Mouse (Mus musculus) stomach, embryonic 14.5 days (tissue): ENCODE measurements at regions not wholly inside any gene's neighbourhood (a gene's known extent, or its start where the extent isn't known, plus 50 kb on each side); places are given as distances from the start of the nearest gene placed in this dataset.

Experiments used
- ATAC-seq: fragments of 200-750 bp; cut with Nextera tagmentation; 2 replicates; pipeline ENCODE4 v1.8.0; 2017; ENCODE audit warnings: low read depth, moderate TSS enrichment; ENCODE audit not compliant: insufficient number of reproducible peaks, insufficient read depth, low FRiP score
- H3K27ac ChIP-seq: fragments of 300-500 bp; sonication (generic); 2 replicates; pipeline ENCODE4 v1.5.1; 2014; ENCODE audit warnings: mild to moderate bottlenecking, low read length, moderate library complexity, mixed read lengths
- H3K27me3 ChIP-seq: fragments of 300-500 bp; sonication (generic); 2 replicates; pipeline ENCODE4 v1.6.1; 2014; ENCODE audit warnings: low read length, control low read depth, mixed read lengths; ENCODE audit not compliant: control insufficient read depth, insufficient read depth
- H3K36me3 ChIP-seq: fragments of 300-500 bp; sonication (generic); 2 replicates; pipeline ENCODE4 v1.6.1; 2014; ENCODE audit warnings: mild to moderate bottlenecking, control low read depth, low read length, moderate library complexity, mixed read lengths; ENCODE audit not compliant: control insufficient read depth, insufficient read depth
- H3K4me1 ChIP-seq: fragments of 300-500 bp; sonication (generic); 2 replicates; pipeline ENCODE4 v1.6.1; 2014; ENCODE audit warnings: low read length, control low read depth, mixed read lengths; ENCODE audit not compliant: control insufficient read depth, insufficient read depth
- H3K4me2 ChIP-seq: fragments of 300-500 bp; sonication (generic); replicated peaks from 2 replicates; pipeline ENCODE4 v1.6.1; 2014; ENCODE audit warnings: low read depth, low read length, control low read depth
- H3K4me3 ChIP-seq: fragments of 300-500 bp; sonication (generic); 2 replicates; pipeline ENCODE4 v1.5.1; 2014; ENCODE audit warnings: low read depth, low read length, control low read depth
- H3K9ac ChIP-seq: fragments of 300-500 bp; sonication (generic); replicated peaks from 2 replicates; pipeline ENCODE4 v1.6.1; 2014; ENCODE audit warnings: low read depth, mild to moderate bottlenecking, control low read depth, low read length, moderate library complexity, mixed read lengths
- H3K9me3 ChIP-seq: fragments of 300-500 bp; sonication (generic); 2 replicates; pipeline ENCODE4 v1.6.1; 2016; ENCODE audit warnings: low read depth, low read length, control low read depth; ENCODE audit not compliant: control insufficient read depth
- WGBS: fragments of 180-500 bp; shearing (Covaris S2); extraction: QIAGEN DNeasy Blood & Tissue Kit; methylation state at CpG from one replicate; pipeline ENCODE4 v1.1.7; 2014; 5-methylcytosine and 5-hydroxymethylcytosine counted together

- H3K27me3 ChIP-seq, result no peaks in the 10 kb centered on the region
- no peak overlapping the region for H3K27ac ChIP-seq
- ATAC-seq, result no peak
- H3K4me3 ChIP-seq, result no peak overlapping the region
- no peaks in the 10 kb centered on the region for H3K36me3 ChIP-seq
- WGBS, result 64% methylated on average over 1 of the region's 1 CpGs
- H3K9ac ChIP-seq, result no peak overlapping the region
- no peak overlapping the region for H3K4me2 ChIP-seq
- no peaks in the 10 kb centered on the region for H3K4me1 ChIP-seq
- H3K9me3 ChIP-seq, result no peaks in the 10 kb centered on the region
Observed at GRCm38 (mm10) chr16:25597435-25597834, 86.1 kb upstream of the Trp63 start.

- no peaks in the 10 kb centered on the region for H3K36me3 ChIP-seq
- no peak overlapping the region for H3K9ac ChIP-seq
- H3K4me2 ChIP-seq, result no peak overlapping the region
- ATAC-seq, result no peak
- H3K27ac ChIP-seq, result no peak overlapping the region
- H3K27me3 ChIP-seq, result no peaks in the 10 kb centered on the region
- H3K4me3 ChIP-seq, result no peak overlapping the region
- 90% methylated on average over 2 of the region's 2 CpGs for WGBS
- H3K4me1 ChIP-seq, result no peaks in the 10 kb centered on the region
- H3K9me3 ChIP-seq, result no peaks in the 10 kb centered on the region
Observed at GRCm38 (mm10) chr16:25603121-25603520, 80.4 kb upstream of the Trp63 start.

DNA sequence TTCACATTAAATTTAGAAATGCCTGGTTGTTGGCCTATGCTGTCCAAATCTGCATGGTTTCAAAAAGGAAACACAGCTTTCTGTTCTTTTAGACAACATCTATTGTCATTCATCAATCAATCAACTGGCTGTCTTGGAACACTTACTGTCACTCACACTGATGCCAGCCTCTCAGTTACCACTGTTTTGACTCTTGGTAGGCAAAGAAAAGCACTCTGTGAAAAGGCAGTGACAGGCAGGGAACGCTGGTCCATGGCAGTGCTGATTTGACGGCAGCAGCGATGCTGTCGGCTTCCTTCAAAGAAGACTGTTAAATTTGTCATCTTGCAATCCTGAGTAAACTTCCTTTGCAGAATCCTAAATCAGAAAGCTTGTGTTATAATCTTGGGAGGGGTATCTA is 68.3 kb upstream of the Trp63 start:
- H3K4me3 ChIP-seq, result no peak overlapping the region
- ATAC-seq, result no peak
- H3K27ac ChIP-seq, result no peak overlapping the region
- no peaks in the 10 kb centered on the region for H3K27me3 ChIP-seq
- H3K4me1 ChIP-seq, result no peaks in the 10 kb centered on the region
- no peaks in the 10 kb centered on the region for H3K9me3 ChIP-seq
- WGBS, result 72% methylated on average over 4 of the region's 4 CpGs
- H3K36me3 ChIP-seq, result no peaks in the 10 kb centered on the region
- H3K4me2 ChIP-seq, result no peak overlapping the region
- H3K9ac ChIP-seq, result no peak overlapping the region

GRCm38 (mm10) chr16:25615646-25616045 is 67.9 kb upstream of the Trp63 start:
- H3K9me3 ChIP-seq, result no peaks in the 10 kb centered on the region
- ATAC-seq, result no peak
- H3K27me3 ChIP-seq, result no peaks in the 10 kb centered on the region
- no peak overlapping the region for H3K4me2 ChIP-seq
- H3K4me3 ChIP-seq, result no peak overlapping the region
- no peaks in the 10 kb centered on the region for H3K4me1 ChIP-seq
- H3K27ac ChIP-seq, result no peak overlapping the region
- H3K9ac ChIP-seq, result no peak overlapping the region
- H3K36me3 ChIP-seq, result no peaks in the 10 kb centered on the region

- ATAC-seq, result no peak
- Histone ChIP-seq H3K4me3 (no peak overlapping the region), H3K27ac (no peak overlapping the region), H3K4me1 (no peaks in the 10 kb centered on the region), H3K4me2 (no peak overlapping the region), H3K9me3 (no peaks in the 10 kb centered on the region), H3K36me3 (no peaks in the 10 kb centered on the region), H3K9ac (no peak overlapping the region), H3K27me3 (no peaks in the 10 kb centered on the region)
- WGBS, result 85% methylated on average over 4 of the region's 4 CpGs
Observed at GRCm38 (mm10) chr16:25618898-25619297, 64.7 kb upstream of the Trp63 start.

GRCm38 (mm10) chr16:25622651-25623050 is 60.9 kb upstream of the Trp63 start:
- H3K36me3 ChIP-seq, result no peaks in the 10 kb centered on the region
- H3K4me1 ChIP-seq, result no peaks in the 10 kb centered on the region
- WGBS, result 90% methylated on average over 2 of the region's 2 CpGs
- H3K4me2 ChIP-seq, result no peak overlapping the region
- ATAC-seq, result no peak
- no peak overlapping the region for H3K4me3 ChIP-seq
- H3K27ac ChIP-seq, result no peak overlapping the region
- no peaks in the 10 kb centered on the region for H3K9me3 ChIP-seq
- H3K9ac ChIP-seq, result no peak overlapping the region
- no peaks in the 10 kb centered on the region for H3K27me3 ChIP-seq

GRCm38 (mm10) chr16:25623986-25624623 is 59.5 kb upstream of the Trp63 start:
- no peaks in the 10 kb centered on the region for H3K4me1 ChIP-seq
- H3K9me3 ChIP-seq, result no peaks in the 10 kb centered on the region
- 79% methylated on average over 1 of the region's 1 CpGs for WGBS
- no peaks in the 10 kb centered on the region for H3K36me3 ChIP-seq
- H3K27ac ChIP-seq, result no peak overlapping the region
- no peak overlapping the region for H3K4me2 ChIP-seq
- no peak for ATAC-seq
- H3K9ac ChIP-seq, result no peak overlapping the region
- no peaks in the 10 kb centered on the region for H3K27me3 ChIP-seq
- no peak overlapping the region for H3K4me3 ChIP-seq

- Histone ChIP-seq H3K9me3 (no peaks in the 10 kb centered on the region), H3K4me1 (no peaks in the 10 kb centered on the region), H3K9ac (no peak overlapping the region), H3K4me2 (no peak overlapping the region), H3K36me3 (no peaks in the 10 kb centered on the region), H3K27ac (no peak overlapping the region), H3K4me3 (no peak overlapping the region), H3K27me3 (no peaks in the 10 kb centered on the region)
- WGBS, result 53% methylated on average over 3 of the region's 3 CpGs
- no peak for ATAC-seq
Observed at GRCm38 (mm10) chr16:25629750-25630149, 53.8 kb upstream of the Trp63 start.

- 86% methylated on average over 6 of the region's 6 CpGs for WGBS
- Histone ChIP-seq H3K36me3 (no peaks in the 10 kb centered on the region), H3K9ac (no peak overlapping the region), H3K9me3 (no peaks in the 10 kb centered on the region), H3K4me3 (no peak overlapping the region), H3K27ac (no peak overlapping the region), H3K27me3 (no peaks in the 10 kb centered on the region), H3K4me2 (no peak overlapping the region), H3K4me1 (no peaks in the 10 kb centered on the region)
- no peak for ATAC-seq
Observed at GRCm38 (mm10) chr16:25631139-25631716, 52.3 kb upstream of the Trp63 start.
